Mouse (Mus musculus) MEL (cell line): ENCODE results near the gene Akr1b7.

Source experiments
- BHLHE40 ChIP-seq: IDR thresholded peaks from 2 replicates; pipeline ENCODE4 v1.6.1; 2012; ENCODE audit warnings: low read depth, mild to moderate bottlenecking, inconsistent platforms, low read length, improper control_type of control experiment, borderline replicate concordance
- CHD1 ChIP-seq: IDR thresholded peaks from 2 replicates; pipeline ENCODE4 v1.6.1; 2012; ENCODE audit warnings: low read depth, mild to moderate bottlenecking, inconsistent platforms, low read length, improper control_type of control experiment
- CTCF ChIP-seq, 3 experiments: IDR thresholded peaks in 2 of 3; conservative IDR thresholded peaks in 1 of 3; 2 replicates each; pipeline ENCODE4 v1.5.1; 2011 to 2012; ENCODE audit warnings: low read length in 3 of 3, low read depth in 2 of 3, mild to moderate bottlenecking in 2 of 3, improper control_type of control experiment in 1 of 3, inconsistent platforms in 1 of 3, mixed read lengths in 1 of 3, moderate library complexity in 1 of 3; ENCODE audit not compliant: control insufficient read depth in 1 of 3, insufficient read depth in 1 of 3, poor library complexity in 1 of 3, severe bottlenecking in 1 of 3
- EP300 ChIP-seq, 2 experiments: IDR thresholded peaks; 2 replicates each; pipeline ENCODE4 v1.6.1; 2011; ENCODE audit warnings: improper control_type of control experiment in 2 of 2, low read length in 2 of 2, low read depth in 1 of 2, mild to moderate bottlenecking in 1 of 2
- GABPA ChIP-seq: IDR thresholded peaks from 2 replicates; pipeline ENCODE4 v1.6.1; 2012; ENCODE audit warnings: low read depth, mild to moderate bottlenecking, inconsistent platforms, low read length, improper control_type of control experiment, moderate library complexity
- KAT2A ChIP-seq: conservative IDR thresholded peaks from 2 replicates; pipeline ENCODE4 v1.6.1; 2012; ENCODE audit warnings: low read depth, low read length, improper control_type of control experiment, inconsistent platforms
- POLR2A ChIP-seq, 2 experiments: IDR thresholded peaks; 2 replicates each; pipeline ENCODE4 v1.6.1; 2011 to 2012; ENCODE audit warnings: low read length in 2 of 2, mild to moderate bottlenecking in 2 of 2, control low read depth in 1 of 2, improper control_type of control experiment in 1 of 2, low read depth in 1 of 2, moderate library complexity in 1 of 2; ENCODE audit not compliant: control insufficient read depth in 1 of 2, insufficient read depth in 1 of 2, poor library complexity in 1 of 2
- POLR2AphosphoS2 ChIP-seq: IDR thresholded peaks from 2 replicates; pipeline ENCODE4 v1.6.1; 2011; ENCODE audit warnings: low read length, improper control_type of control experiment
- RAD21 ChIP-seq: IDR thresholded peaks from 2 replicates; pipeline ENCODE4 v1.6.1; 2011; ENCODE audit warnings: mild to moderate bottlenecking, low read depth, low read length, improper control_type of control experiment
- TAL1 ChIP-seq: IDR thresholded peaks from 2 replicates; pipeline ENCODE4 v1.6.1; 2012; ENCODE audit warnings: mild to moderate bottlenecking, inconsistent platforms, low read length, moderate library complexity, mixed read lengths

DNA sequence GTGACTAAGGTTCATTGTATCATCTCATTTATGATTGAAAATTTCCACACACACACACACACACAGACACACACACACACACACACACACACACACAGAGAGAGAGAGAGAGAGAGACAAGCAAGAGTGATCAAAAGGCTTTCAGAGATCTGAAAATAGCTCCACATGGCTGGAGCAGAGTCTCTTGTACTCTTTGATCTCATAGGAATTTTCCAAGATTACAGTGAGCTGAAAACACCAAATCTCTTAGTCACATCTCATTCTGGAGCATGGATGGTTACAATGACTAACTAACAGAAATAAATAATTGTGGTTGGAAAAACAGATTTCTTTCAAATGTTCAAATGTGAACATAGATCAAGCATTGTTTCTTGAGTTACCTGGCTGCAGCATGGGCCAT lies 47.3 kb downstream of the Akr1b7 start:
- TF ChIP-seq POLR2A (IDR thresholded peaks at IDR 0.05; ENCODE audit: control insufficient read depth in 1 of 2, insufficient read depth in 1 of 2, low read depth in 1 of 2, low read length in 2 of 2, poor library complexity in 1 of 2) (no peak), RAD21 (no peak), CTCF (IDR thresholded peaks at IDR 0.05 in 2 of 3, conservative IDR thresholded peaks at IDR 0.05 in 1 of 3; ENCODE audit: control insufficient read depth in 1 of 3, insufficient read depth in 1 of 3, low read depth in 2 of 3, low read length in 3 of 3, poor library complexity in 1 of 3, severe bottlenecking in 1 of 3) (no peak), POLR2AphosphoS2 (no peak), EP300 (IDR thresholded peaks at IDR 0.05; ENCODE audit: low read depth in 1 of 2, low read length in 2 of 2) (no peak), BHLHE40 (no peak), CHD1 (no peak), TAL1 (no peak), GABPA (no peak), KAT2A (no peak)
